Mouse (Mus musculus): ENCODE data around the gene Lbp. TPM values are rescaled to one million over a fixed set of nuclear protein-coding genes. Genes with fewer than 3 reads are reported as not detected.

Gene Lbp
- polyA plus RNA-seq, 2 experiments from 2014 or later: 1.3 TPM; not detected in 1

GRCm38 (mm10) chr2:158361678-158362320 lies 55.5 kb downstream of the Lbp start:
- ATAC-seq: no peak

GRCm38 (mm10) chr2:158364175-158364574 lies 57.9 kb downstream of the Lbp start:
- no peak for ATAC-seq

- no peak for ATAC-seq
These were observed 59.0 kb downstream of the Lbp start for GRCm38 (mm10) chr2:158365099-158365850.

- ATAC-seq: no peak
These were observed 61.4 kb downstream of the Lbp start for GRCm38 (mm10) chr2:158367654-158368053.

GRCm38 (mm10) chr2:158368313-158368712 lies 62.0 kb downstream of the Lbp start:
- no peak for ATAC-seq

- no peak for ATAC-seq
These were observed 63.3 kb downstream of the Lbp start for GRCm38 (mm10) chr2:158369474-158370172.

GRCm38 (mm10) chr2:158370173-158370550 lies 63.9 kb downstream of the Lbp start:
- ATAC-seq: no peak

- no peak for ATAC-seq
These were observed 66.8 kb downstream of the Lbp start for GRCm38 (mm10) chr2:158373061-158373460.

- ATAC-seq: no peak
These were observed 67.2 kb downstream of the Lbp start for GRCm38 (mm10) chr2:158373516-158373915.

GRCm38 (mm10) chr2:158375443-158376122 lies 69.3 kb downstream of the Lbp start, which contains the start of gene Snhg11:
TSS of gene Snhg11 (plus strand) at chr2:158375638.
- no peak for ATAC-seq

- ATAC-seq: no peak
These were observed 69.9 kb downstream of the Lbp start for GRCm38 (mm10) chr2:158376123-158376687.

GRCm38 (mm10) chr2:158376798-158377197 lies 70.5 kb downstream of the Lbp start:
- ATAC-seq: no peak

- no peak for ATAC-seq
These were observed 71.5 kb downstream of the Lbp start for GRCm38 (mm10) chr2:158377811-158378210.

- peak; percentile 84 for ATAC-seq
These were observed 73.2 kb downstream of the Lbp start for GRCm38 (mm10) chr2:158379354-158380078.

Other genes with a start within 250 kb of the Lbp start
- 1 to 10 TPM; 3.1 to 4.4 TPM for gene Tgm2, start 160.1 kb upstream of the Lbp start, polyA plus RNA-seq (2017; shearing (Covaris generic))
- gene D630003M21Rik, start 77.3 kb upstream of the Lbp start, polyA plus RNA-seq (2017; shearing (Covaris generic)): not detected
- not detected for gene Bpi, start 48.4 kb upstream of the Lbp start, polyA plus RNA-seq (2017; shearing (Covaris generic))
- gene Snhg11, start 69.1 kb downstream of the Lbp start, polyA plus RNA-seq (2017; shearing (Covaris generic)): under 1 TPM in 1 of 2 experiments, not detected in 1; 0.09 TPM
- gene Ralgapb, start 103.4 kb downstream of the Lbp start, polyA plus RNA-seq (2017; shearing (Covaris generic)): 10 to 100 TPM; 11.7 to 12.1 TPM
- gene Adig, start 196.1 kb downstream of the Lbp start, polyA plus RNA-seq (2017; shearing (Covaris generic)): not detected
- not detected for gene Arhgap40, start 206.3 kb downstream of the Lbp start, polyA plus RNA-seq (2017; shearing (Covaris generic))